Mouse (Mus musculus) midbrain, postnatal 0 days (tissue): ENCODE data around the gene Exoc2. TPM values are rescaled to one million over a fixed set of nuclear protein-coding genes. Genes with fewer than 3 reads are reported as not detected.

Source experiments
- ATAC-seq: fragments of 200-750 bp; cut with Nextera tagmentation; 2 replicates; pipeline ENCODE4 v1.8.0; 2017; ENCODE audit warnings: moderate number of reproducible peaks, mild to moderate bottlenecking, moderate TSS enrichment, moderate library complexity; ENCODE audit not compliant: low FRiP score
- DNase-seq: peaks from one replicate; pipeline ENCODE4 v3.0.0-alpha.2; 2015; ENCODE audit warnings: low spot score
- H3K27ac ChIP-seq: fragments of 300-500 bp; sonication (generic); 2 replicates; pipeline ENCODE4 v1.5.1; 2014; ENCODE audit warnings: low read depth, mild to moderate bottlenecking, low read length, mixed read lengths
- H3K27me3 ChIP-seq: fragments of 300-500 bp; sonication (generic); 2 replicates; pipeline ENCODE4 v1.6.1; 2014; ENCODE audit warnings: low read length, control low read depth, mixed read lengths; ENCODE audit not compliant: insufficient read depth
- H3K36me3 ChIP-seq: fragments of 300-500 bp; sonication (generic); 2 replicates; pipeline ENCODE4 v1.6.1; 2014; ENCODE audit warnings: low read length, control low read depth, mixed read lengths; ENCODE audit not compliant: insufficient read depth
- H3K4me1 ChIP-seq: fragments of 300-500 bp; sonication (generic); 2 replicates; pipeline ENCODE4 v1.6.1; 2014; ENCODE audit warnings: mild to moderate bottlenecking, control low read depth, antibody characterized with exemption, low read length, mixed read lengths; ENCODE audit not compliant: insufficient read depth
- H3K4me2 ChIP-seq: fragments of 300-500 bp; sonication (generic); 2 replicates; pipeline ENCODE4 v1.6.1; 2014; ENCODE audit warnings: low read depth, mild to moderate bottlenecking, low read length, mixed read lengths; ENCODE audit not compliant: poor library complexity, severe bottlenecking
- H3K4me3 ChIP-seq: fragments of 300-500 bp; sonication (generic); 2 replicates; pipeline ENCODE4 v1.5.1; 2014; ENCODE audit warnings: low read depth, mild to moderate bottlenecking, low read length, moderate library complexity
- H3K9ac ChIP-seq: fragments of 300-500 bp; sonication (generic); replicated peaks from 2 replicates; pipeline ENCODE4 v1.6.1; 2014; ENCODE audit warnings: mild to moderate bottlenecking, low read length, moderate library complexity, mixed read lengths; ENCODE audit not compliant: poor library complexity, severe bottlenecking
- H3K9me3 ChIP-seq: fragments of 300-500 bp; sonication (generic); 2 replicates; pipeline ENCODE4 v1.6.1; 2016; ENCODE audit warnings: low read length, control low read depth
- CTCF ChIP-seq: IDR thresholded peaks from 2 replicates; pipeline ENCODE4 v1.5.1; 2016; ENCODE audit warnings: antibody characterized with exemption, mild to moderate bottlenecking
- WGBS: fragments of 180-500 bp; shearing (Covaris S2); extraction: QIAGEN DNeasy Blood & Tissue Kit; methylation state at CpG from one replicate; pipeline ENCODE4 v1.1.7; 2014; 5-methylcytosine and 5-hydroxymethylcytosine counted together
- polyA plus RNA-seq: library from polyadenylated mRNA; unstranded; fragments of >200 nt; fragmentation: Nextera tagmentation; extraction: Ambion mirVana; gene quantifications from 2 replicates; pipeline ENCODE4 v1.2.1, GENCODE M21; 2015
- total RNA-seq: library from RNA; depleted of rRNA; stranded (reverse); fragments of >200 nt; gene quantifications from 2 replicates; pipeline ENCODE4 v1.2.3, GENCODE M21; 2014

The Exoc2 gene
- total and polyA plus RNA-seq, 2 experiments from 2014 or later: 40.0 to 57.5 TPM

DNA sequence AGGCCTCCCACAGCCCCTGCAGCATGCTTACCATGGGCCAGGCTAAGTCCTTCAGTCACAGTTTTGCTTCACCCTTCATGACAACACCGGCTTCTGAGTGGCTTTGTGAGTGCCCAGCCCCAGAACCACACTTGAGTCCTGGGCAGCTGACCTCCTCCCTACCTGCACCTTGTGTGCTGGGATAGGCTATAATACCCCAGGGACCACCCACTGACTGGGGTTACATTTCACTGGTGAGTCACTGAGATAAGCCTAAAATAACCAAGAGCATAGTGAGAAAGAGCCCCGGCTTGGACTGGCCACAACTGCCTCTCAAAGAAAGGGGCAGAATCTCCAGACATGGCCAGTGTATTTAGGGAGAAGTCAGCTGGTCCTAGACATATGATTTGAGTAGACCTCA, 192.0 kb downstream of the Exoc2 start:
- Histone ChIP-seq H3K4me1 (no peaks in the 10 kb centered on the region), H3K4me3 (no peak overlapping the region), H3K27ac (no peak overlapping the region), H3K36me3 (no peaks in the 10 kb centered on the region), H3K4me2 (no peak overlapping the region), H3K27me3 (no peaks in the 10 kb centered on the region), H3K9me3 (no peaks in the 10 kb centered on the region), H3K9ac (no peak overlapping the region)
- ATAC-seq (no peak), DNase-seq (no peak)
- no peak for TF ChIP-seq CTCF
- WGBS: 60% methylated on average over 2 of the region's 2 CpGs

DNA sequence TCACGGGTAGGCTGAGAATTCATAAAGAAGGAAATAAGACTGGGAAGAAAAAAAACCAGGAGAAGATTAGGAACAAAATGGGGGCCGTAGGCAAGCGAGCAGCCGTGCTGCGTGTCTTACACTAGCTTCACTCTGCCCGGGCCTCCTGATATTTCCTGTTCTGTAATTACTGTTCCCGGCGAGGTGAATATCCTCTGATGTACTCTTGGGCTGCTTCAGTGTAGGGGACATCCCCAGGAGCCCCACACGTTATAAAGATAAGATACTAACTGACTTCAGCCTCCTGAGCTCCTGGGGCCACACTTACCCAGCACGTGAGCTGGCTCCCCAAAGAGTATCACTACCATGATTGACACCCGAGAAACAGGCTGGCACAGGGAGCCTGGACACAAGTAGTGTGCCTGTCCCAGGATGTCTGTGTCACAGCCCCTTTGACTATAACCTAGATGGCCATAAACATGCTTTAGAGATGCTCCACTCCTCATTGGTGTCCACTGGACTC, 196.2 kb downstream of the Exoc2 start:
- no peak for ATAC-seq
- WGBS: 76% methylated on average over 11 of the region's 11 CpGs
- Histone ChIP-seq H3K4me2 (no peak overlapping the region), H3K4me3 (no peak overlapping the region), H3K27ac (no peak overlapping the region), H3K9ac (no peak overlapping the region), H3K4me1 (no peaks in the 10 kb centered on the region), H3K9me3 (no peaks in the 10 kb centered on the region), H3K27me3 (no peaks in the 10 kb centered on the region), H3K36me3 (no peaks in the 10 kb centered on the region)
- TF ChIP-seq CTCF: no peak
- no peak for DNase-seq

DNA sequence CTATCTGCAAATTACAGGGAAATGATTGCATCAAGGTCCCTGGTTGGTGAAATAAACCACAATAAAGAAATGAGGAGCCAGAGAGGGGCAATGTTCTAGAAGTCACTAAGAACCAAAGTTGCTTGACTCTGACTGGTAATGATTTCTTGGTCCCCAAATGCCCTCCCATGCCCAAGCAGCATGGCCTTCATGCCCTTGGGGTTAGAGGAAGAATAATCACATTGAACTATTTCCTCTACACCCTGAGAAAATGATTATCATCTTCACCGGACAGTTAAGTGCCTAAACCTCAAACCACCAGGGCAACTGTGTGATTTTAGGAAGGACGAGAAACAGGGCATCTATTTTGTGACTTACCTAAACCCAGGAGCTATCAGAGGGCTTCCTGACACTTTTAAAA, 197.9 kb downstream of the Exoc2 start:
- Histone ChIP-seq H3K4me3 (no peak overlapping the region), H3K9ac (no peak overlapping the region), H3K9me3 (no peaks in the 10 kb centered on the region), H3K4me2 (no peak overlapping the region), H3K4me1 (no peaks in the 10 kb centered on the region), H3K27me3 (no peaks in the 10 kb centered on the region), H3K36me3 (no peaks in the 10 kb centered on the region), H3K27ac (no peak overlapping the region)
- ATAC-seq: no peak
- WGBS: 85% methylated on average over 2 of the region's 2 CpGs
- DNase-seq: no peak
- TF ChIP-seq CTCF: no peak

DNA sequence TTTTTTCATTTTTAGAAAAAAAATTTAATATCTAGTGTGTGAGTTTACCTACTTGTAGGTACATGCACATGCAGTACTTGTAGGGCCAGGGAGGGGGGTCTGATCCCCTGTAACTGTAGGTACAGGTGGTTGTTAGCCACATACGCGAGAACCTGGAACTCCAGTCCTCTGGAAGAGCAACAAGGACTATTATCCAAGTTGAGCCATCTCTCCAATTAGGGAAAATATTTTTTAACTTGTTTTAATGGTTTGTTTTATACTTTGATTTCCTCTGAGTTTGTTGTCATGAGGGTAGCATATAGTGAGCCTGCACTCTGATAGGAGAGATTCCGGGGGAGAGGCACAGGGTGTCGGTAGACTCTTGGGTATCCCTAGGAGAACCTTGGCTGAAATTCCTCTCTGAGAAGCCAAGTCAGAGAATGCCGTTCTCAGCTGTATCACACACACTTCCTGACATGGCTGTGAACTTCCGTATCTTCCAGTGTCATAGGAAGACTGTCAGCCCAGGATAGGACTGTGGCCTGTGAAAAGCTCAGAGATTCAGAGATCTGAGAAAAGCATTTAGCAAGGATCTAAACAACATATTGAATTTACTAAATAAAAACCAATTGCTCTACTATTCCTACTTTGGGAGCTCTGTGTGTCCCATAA, 206.3 kb downstream of the Exoc2 start:
- no peak overlapping the region for H3K27ac ChIP-seq
- DNase-seq (no peak), ATAC-seq (no peak)
- no peaks in the 10 kb centered on the region for H3K27me3 ChIP-seq
- H3K4me3 ChIP-seq: no peak overlapping the region
- TF ChIP-seq CTCF: no peak
- no peaks in the 10 kb centered on the region for H3K9me3 ChIP-seq
- no peaks in the 10 kb centered on the region for H3K4me1 ChIP-seq
- no peak overlapping the region for H3K4me2 ChIP-seq
- H3K9ac ChIP-seq: no peak overlapping the region
- WGBS: 86% methylated on average over 6 of the region's 6 CpGs
- H3K36me3 ChIP-seq: no peaks in the 10 kb centered on the region

DNA sequence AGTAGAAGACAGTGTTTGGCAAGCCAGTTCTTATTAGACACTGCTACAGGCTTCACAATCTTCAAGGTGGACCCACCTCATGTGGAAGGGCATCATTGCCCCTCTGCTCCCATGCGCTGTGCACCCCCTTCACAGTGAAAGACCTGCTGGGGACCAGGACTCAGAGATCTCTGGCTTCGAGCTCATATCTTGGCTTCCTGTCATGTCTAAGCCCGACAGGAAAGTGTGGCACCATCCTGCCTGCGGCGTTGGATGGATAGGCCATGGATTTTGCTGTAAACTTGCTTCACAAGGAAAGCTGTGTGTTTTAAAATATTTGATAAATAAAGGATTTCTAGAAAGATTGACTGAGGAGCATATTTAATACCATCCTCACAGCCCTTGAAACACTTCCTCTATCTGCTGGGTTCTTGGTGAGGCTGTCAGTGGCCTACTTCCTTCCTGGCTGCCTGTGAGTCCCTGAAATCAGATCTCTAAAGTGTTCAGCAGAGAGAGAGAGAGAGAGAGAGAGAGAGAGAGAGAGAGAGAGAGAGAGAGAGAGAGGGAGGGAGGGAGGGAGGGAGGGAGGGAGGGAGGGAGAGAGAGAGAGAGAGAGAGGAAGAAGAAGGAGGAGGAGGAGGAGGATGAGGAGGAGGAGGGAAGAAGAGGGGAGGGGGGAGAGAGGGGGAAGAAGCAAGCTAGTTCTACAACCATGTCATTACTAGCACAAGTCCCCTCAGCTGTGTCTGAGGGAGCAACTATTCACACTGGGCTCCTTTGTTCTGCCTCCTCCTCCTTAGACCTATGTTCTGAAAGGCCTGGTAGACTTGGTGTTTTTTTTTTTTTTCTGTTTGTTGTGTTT, 207.0 kb downstream of the Exoc2 start:
- no peaks in the 10 kb centered on the region for H3K9me3 ChIP-seq
- DNase-seq (no peak), ATAC-seq (no peak)
- H3K27ac ChIP-seq: no peak overlapping the region
- no peaks in the 10 kb centered on the region for H3K4me1 ChIP-seq
- no peaks in the 10 kb centered on the region for H3K36me3 ChIP-seq
- no peak for TF ChIP-seq CTCF
- no peak overlapping the region for H3K4me3 ChIP-seq
- WGBS: 90% methylated on average over 5 of the region's 5 CpGs
- H3K27me3 ChIP-seq: no peaks in the 10 kb centered on the region
- H3K4me2 ChIP-seq: no peak overlapping the region
- H3K9ac ChIP-seq: no peak overlapping the region

- no peak overlapping the region for H3K27ac ChIP-seq
- no peaks in the 10 kb centered on the region for H3K4me1 ChIP-seq
- TF ChIP-seq CTCF: no peak
- no peaks in the 10 kb centered on the region for H3K27me3 ChIP-seq
- ATAC-seq (no peak), DNase-seq (no peak)
- H3K36me3 ChIP-seq: no peaks in the 10 kb centered on the region
- no peaks in the 10 kb centered on the region for H3K9me3 ChIP-seq
- H3K4me2 ChIP-seq: no peak overlapping the region
- H3K4me3 ChIP-seq: no peak overlapping the region
- H3K9ac ChIP-seq: no peak overlapping the region
- WGBS: 87% methylated on average over 5 of the region's 5 CpGs
Measured at GRCm38 (mm10) chr13:30765906-30766305, 208.0 kb downstream of the Exoc2 start.
